Mouse (Mus musculus) CH12.LX (cell line): ENCODE measurements around the gene Atp5b. TPM values are rescaled to one million over a fixed set of nuclear protein-coding genes. Genes with fewer than 3 reads are reported as not detected.

ENCODE experiments used
- DNase-seq: peaks from one replicate; pipeline ENCODE4 v3.0.0-alpha.2; 2013; ENCODE audit errors: extremely low read depth
- H3K27ac ChIP-seq: 2 replicates; pipeline ENCODE4 v1.5.1; 2012; ENCODE audit warnings: low read depth, mild to moderate bottlenecking, control low read depth, moderate library complexity; ENCODE audit not compliant: insufficient read depth
- H3K27me3 ChIP-seq: replicated peaks from 2 replicates; pipeline ENCODE3; 2012; ENCODE audit warnings: inconsistent platforms
- H3K36me3 ChIP-seq, 2 experiments: replicated peaks in 1 of 2; 2 replicates each; pipeline versions ENCODE3 to v1.6.1; 2012; ENCODE audit warnings: inconsistent platforms in 1 of 2, low read length in 1 of 2, mild to moderate bottlenecking in 1 of 2, mixed read lengths in 1 of 2, moderate library complexity in 1 of 2; ENCODE audit not compliant: control insufficient read depth in 1 of 2, insufficient read depth in 1 of 2
- H3K4me1 ChIP-seq, 2 experiments: 2 replicates each; pipeline ENCODE4 v1.6.1; 2012; ENCODE audit warnings: inconsistent platforms in 1 of 2, moderate library complexity in 1 of 2; ENCODE audit not compliant: insufficient read depth in 2 of 2, control insufficient read depth in 1 of 2
- H3K4me2 ChIP-seq: 2 replicates; pipeline ENCODE4 v1.6.1; 2012; ENCODE audit warnings: low read depth, mild to moderate bottlenecking, control low read depth; ENCODE audit not compliant: poor library complexity, insufficient read depth, severe bottlenecking
- H3K4me3 ChIP-seq, 3 experiments: fragments of 150-350 bp in 1 of 3; sonication (generic) in 1 of 3; replicated peaks in 1 of 3; 2 replicates each; pipeline versions ENCODE3 to v1.5.1; 2011 to 2012; ENCODE audit warnings: low read depth in 2 of 3, low read length in 2 of 3, mild to moderate bottlenecking in 2 of 3, moderate library complexity in 2 of 3, control low read depth in 1 of 3, improper control_type of control experiment in 1 of 3, inconsistent platforms in 1 of 3, mixed read lengths in 1 of 3; ENCODE audit not compliant: poor library complexity in 1 of 3
- H3K79me2 ChIP-seq: replicated peaks from 2 replicates; pipeline ENCODE4 v1.6.1; 2012; ENCODE audit warnings: mild to moderate bottlenecking, moderate library complexity; ENCODE audit not compliant: control insufficient read depth, poor library complexity, insufficient read depth, severe bottlenecking; ENCODE audit errors: extremely low read depth
- H3K9ac ChIP-seq: 2 replicates; pipeline ENCODE4 v1.6.1; 2012; ENCODE audit warnings: low read depth, mild to moderate bottlenecking, control low read depth, moderate library complexity; ENCODE audit not compliant: insufficient read depth
- H3K9me3 ChIP-seq: replicated peaks from 2 replicates; pipeline ENCODE3; 2012; ENCODE audit warnings: low read length, inconsistent platforms, mixed read lengths
- BHLHE40 ChIP-seq: IDR thresholded peaks from 2 replicates; pipeline ENCODE4 v1.6.1; 2011; ENCODE audit warnings: mild to moderate bottlenecking, low read depth, low read length, improper control_type of control experiment
- CHD1 ChIP-seq: IDR thresholded peaks from 2 replicates; pipeline ENCODE4 v1.6.1; 2012; ENCODE audit warnings: low read depth, low read length, improper control_type of control experiment, inconsistent platforms
- CTCF ChIP-seq, 2 experiments: IDR thresholded peaks in 1 of 2; conservative IDR thresholded peaks in 1 of 2; 2 replicates each; pipeline ENCODE4 v1.5.1; 2011 to 2012; ENCODE audit warnings: low read depth in 2 of 2, low read length in 2 of 2, improper control_type of control experiment in 1 of 2, inconsistent platforms in 1 of 2, mild to moderate bottlenecking in 1 of 2, moderate library complexity in 1 of 2
- E2F4 ChIP-seq: IDR thresholded peaks from 2 replicates; pipeline ENCODE4 v1.6.1; 2011; ENCODE audit warnings: low read depth, low read length, improper control_type of control experiment; ENCODE audit not compliant: insufficient replicate concordance
- EP300 ChIP-seq: IDR thresholded peaks from 2 replicates; pipeline ENCODE4 v1.6.1; 2011; ENCODE audit warnings: low read length, improper control_type of control experiment
- GABPA ChIP-seq: IDR thresholded peaks from 2 replicates; pipeline ENCODE4 v1.6.1; 2012; ENCODE audit warnings: low read depth, low read length, improper control_type of control experiment, inconsistent platforms; ENCODE audit not compliant: insufficient replicate concordance
- IRF4 ChIP-seq: IDR thresholded peaks from 2 replicates; pipeline ENCODE4 v1.6.1; 2014; ENCODE audit warnings: low read depth, mild to moderate bottlenecking, inconsistent platforms, low read length, improper control_type of control experiment
- MAFK ChIP-seq: IDR thresholded peaks from 2 replicates; pipeline ENCODE4 v1.6.1; 2011; ENCODE audit warnings: low read length, improper control_type of control experiment; ENCODE audit not compliant: insufficient replicate concordance
- MAX ChIP-seq: IDR thresholded peaks from 2 replicates; pipeline ENCODE4 v1.6.1; 2011; ENCODE audit warnings: low read length, improper control_type of control experiment
- MAZ ChIP-seq: IDR thresholded peaks from 2 replicates; pipeline ENCODE4 v1.6.1; 2012; ENCODE audit warnings: low read depth, mild to moderate bottlenecking, inconsistent platforms, low read length, improper control_type of control experiment, moderate library complexity
- MEF2A ChIP-seq: IDR thresholded peaks from 2 replicates; pipeline ENCODE4 v1.6.1; 2014; ENCODE audit warnings: low read depth, mild to moderate bottlenecking, inconsistent platforms, low read length, improper control_type of control experiment, borderline replicate concordance
- NELFE ChIP-seq: IDR thresholded peaks from 2 replicates; pipeline ENCODE4 v1.6.1; 2011; ENCODE audit warnings: low read depth, low read length, improper control_type of control experiment
- NRF1 ChIP-seq: IDR thresholded peaks from 2 replicates; pipeline ENCODE4 v1.6.1; 2014; ENCODE audit warnings: low read depth, mild to moderate bottlenecking, inconsistent platforms, low read length, improper control_type of control experiment, moderate library complexity
- SMC3 ChIP-seq: IDR thresholded peaks from 2 replicates; pipeline ENCODE4 v1.6.1; 2011; ENCODE audit warnings: low read depth, low read length, improper control_type of control experiment
- TBP ChIP-seq: conservative IDR thresholded peaks from 2 replicates; pipeline ENCODE4 v1.6.1; 2011; ENCODE audit warnings: low read depth, low read length, improper control_type of control experiment
- TCF12 ChIP-seq: IDR thresholded peaks from 2 replicates; pipeline ENCODE4 v1.6.1; 2014; ENCODE audit warnings: low read depth, mild to moderate bottlenecking, inconsistent platforms, low read length, improper control_type of control experiment
- ZC3H11A ChIP-seq: IDR thresholded peaks from 2 replicates; pipeline ENCODE4 v1.6.1; 2012; ENCODE audit warnings: low read depth, mild to moderate bottlenecking, inconsistent platforms, low read length, improper control_type of control experiment
- ZMIZ1 ChIP-seq: IDR thresholded peaks from 2 replicates; pipeline ENCODE4 v1.6.1; 2012; ENCODE audit warnings: low read depth, mild to moderate bottlenecking, inconsistent platforms, low read length, improper control_type of control experiment
- ZNF384 ChIP-seq: IDR thresholded peaks from 2 replicates; pipeline ENCODE4 v1.6.1; 2012; ENCODE audit warnings: low read depth, low read length, improper control_type of control experiment, inconsistent platforms
- dilution Hi-C: fragments of 300-500 bp; cut with MboI; formaldehyde crosslinking; loops from 2 replicates; pipeline ENCODE4 v1.14.3; 2020; ENCODE audit warnings: low sequenced_read_pairs; ENCODE audit not compliant: extremely low pct_unique_long_range_greater_than_20kb, extremely low pct_ligation_motif_present
- in situ Hi-C: fragments of 300-500 bp; cut with MboI; formaldehyde crosslinking; loops from 3 replicates; pipeline ENCODE4 v1.14.3; 2019; ENCODE audit warnings: low sequenced_read_pairs, low pct_ligation_motif_present, low pct_unique_long_range_greater_than_20kb, mixed read lengths
- polyA plus RNA-seq: library from polyadenylated mRNA; unstranded; fragments of >175 nt; gene quantifications from 2 replicates; pipeline ENCODE4 v1.2.1, GENCODE M21; 2012; ENCODE audit warnings: low read depth; ENCODE audit not compliant: insufficient read length
- total RNA-seq, 2 experiments: library from RNA; depleted of rRNA; stranded (reverse); fragments of 300-350 nt in 1 of 2; fragments of >200 nt in 1 of 2; gene quantifications; 2 replicates each; pipeline ENCODE4 v1.2.3; 2012 to 2014

Gene Atp5b
- total and polyA plus RNA-seq, 3 experiments, result 1,607 to 1,775 (median 1,695) TPM

- Histone ChIP-seq H3K9ac (no peak overlapping the region), H3K36me3 (peaks cover 43 to 75% of the 10 kb centered on the region in 2 experiments), H3K4me1 (peaks cover 13 to 60% of the 10 kb centered on the region in 2 experiments), H3K4me2 (no peak overlapping the region), H3K9me3 (no peaks in the 10 kb centered on the region), H3K79me2 (peaks cover 92% of the 10 kb centered on the region), H3K27me3 (no peaks in the 10 kb centered on the region), H3K27ac (peak overlapping the region; percentile 10; the same call in 1 of the 2 replicates), H3K4me3 (no peak overlapping the region)
- TF ChIP-seq MEF2A (no peak), NELFE (no peak), BHLHE40 (no peak), GABPA (no peak), CHD1 (no peak), ZC3H11A (no peak), E2F4 (no peak), TCF12 (no peak), NRF1 (no peak), IRF4 (no peak), MAFK (no peak), EP300 (no peak), ZMIZ1 (no peak), MAZ (no peak), MAX (no peak), SMC3 (no peak)
- dilution Hi-C loops, result no loop called here
- no peak for DNase-seq
- in situ Hi-C loops, result no loop called here
Observed at GRCm38 (mm10) chr10:128039858-128040257, 43.2 kb upstream of the Atp5b start.

DNA sequence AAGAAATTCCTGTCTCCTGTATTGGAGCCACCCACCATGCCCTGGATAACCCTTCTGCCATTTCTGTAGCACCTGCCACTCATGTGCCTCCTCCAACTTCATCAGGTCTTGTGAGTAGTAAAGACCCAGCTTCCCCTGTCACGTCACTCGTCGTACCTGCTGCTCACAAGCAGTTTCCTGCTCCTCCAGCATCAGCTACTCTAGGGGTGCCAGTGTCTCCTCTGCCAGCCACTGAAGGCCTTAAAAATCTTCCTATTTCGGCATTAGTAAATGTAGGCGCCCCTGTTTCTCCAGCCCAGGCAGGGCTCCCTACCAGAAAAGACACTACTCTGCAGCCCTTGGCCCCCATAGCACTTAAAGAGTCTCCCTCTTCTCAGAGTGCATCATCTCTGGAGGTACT, 42.8 kb upstream of the Atp5b start:
- H3K4me3 ChIP-seq, result no peak overlapping the region
- H3K36me3 ChIP-seq, result peaks cover 46 to 80% of the 10 kb centered on the region in 2 experiments
- no peak overlapping the region for H3K9ac ChIP-seq
- peaks cover 95% of the 10 kb centered on the region for H3K79me2 ChIP-seq
- dilution Hi-C loops (no loop called here), in situ Hi-C loops (no loop called here)
- no peak for DNase-seq
- peaks cover 13 to 62% of the 10 kb centered on the region in 2 experiments for H3K4me1 ChIP-seq
- H3K27me3 ChIP-seq, result no peaks in the 10 kb centered on the region
- TF ChIP-seq TBP (no peak), CTCF (conservative IDR thresholded peaks at IDR 0.05 in 1 of 2, IDR thresholded peaks at IDR 0.05 in 1 of 2; ENCODE audit: low read depth in 2 of 2, low read length in 2 of 2) (no peak), ZNF384 (no peak), ZC3H11A (no peak)
- H3K4me2 ChIP-seq, result no peak overlapping the region
- no peak overlapping the region for H3K27ac ChIP-seq
- H3K9me3 ChIP-seq, result no peaks in the 10 kb centered on the region
